Mouse (Mus musculus) frontal cortex, adult (tissue): ENCODE results near the gene Ptprh.
A peak's percentile ranks its signal among the peaks of the same experiment; 100 is the strongest.

Experiments
- ATAC-seq: cut with Nextera tagmentation; 2 replicates; pipeline ENCODE4 v1.9.2; 2017; ENCODE audit warnings: mild to moderate bottlenecking, moderate library complexity, mixed read lengths; ENCODE audit not compliant: low TSS enrichment

Ptprh gene

DNA sequence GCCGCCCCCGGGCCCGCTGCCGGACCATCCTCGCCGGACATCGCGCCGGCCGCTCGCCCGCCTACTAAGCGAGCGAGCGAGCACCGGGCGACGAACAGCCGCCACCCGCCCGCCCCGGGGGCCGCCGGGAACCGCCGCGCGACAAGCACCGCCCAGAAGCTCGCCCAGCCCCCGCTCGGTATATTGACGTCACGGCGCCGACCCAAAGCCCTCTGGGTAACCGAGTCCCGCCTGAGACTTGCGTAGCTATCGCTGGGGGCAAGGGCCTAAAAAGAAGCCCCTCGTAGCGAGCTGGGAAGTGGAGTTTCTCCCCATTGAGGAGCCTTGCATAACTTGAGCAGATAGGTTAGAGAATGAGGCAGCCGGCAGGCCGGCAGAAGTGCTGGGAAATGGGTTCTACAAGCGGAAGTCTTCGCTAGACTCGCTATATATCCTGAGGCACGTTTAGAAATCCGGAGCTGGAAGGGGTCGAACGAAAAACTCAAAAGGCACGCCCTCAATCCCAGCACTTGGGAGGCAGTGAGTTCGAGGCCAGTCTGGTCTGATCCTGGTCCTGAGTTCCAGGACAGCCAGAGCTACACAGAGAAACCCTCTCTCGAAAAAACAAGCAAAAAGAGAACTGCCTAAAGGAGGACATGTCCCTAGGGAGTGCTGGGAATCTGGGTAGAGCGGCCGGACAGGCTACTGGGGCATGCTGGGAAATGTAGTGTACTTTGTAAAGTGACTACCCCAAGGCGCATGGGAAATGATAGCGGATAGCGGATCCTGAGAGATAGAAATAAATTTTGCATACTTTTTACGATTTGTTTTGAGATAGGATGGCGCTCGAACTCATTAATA is 102.1 kb downstream of the Ptprh start, which contains the start of gene Ppp1r12c:
Gene Ppp1r12c, minus strand, starts transcription at position 123 of the 840 bp plus-strand sequence.
- peak; percentile 87 for ATAC-seq

DNA sequence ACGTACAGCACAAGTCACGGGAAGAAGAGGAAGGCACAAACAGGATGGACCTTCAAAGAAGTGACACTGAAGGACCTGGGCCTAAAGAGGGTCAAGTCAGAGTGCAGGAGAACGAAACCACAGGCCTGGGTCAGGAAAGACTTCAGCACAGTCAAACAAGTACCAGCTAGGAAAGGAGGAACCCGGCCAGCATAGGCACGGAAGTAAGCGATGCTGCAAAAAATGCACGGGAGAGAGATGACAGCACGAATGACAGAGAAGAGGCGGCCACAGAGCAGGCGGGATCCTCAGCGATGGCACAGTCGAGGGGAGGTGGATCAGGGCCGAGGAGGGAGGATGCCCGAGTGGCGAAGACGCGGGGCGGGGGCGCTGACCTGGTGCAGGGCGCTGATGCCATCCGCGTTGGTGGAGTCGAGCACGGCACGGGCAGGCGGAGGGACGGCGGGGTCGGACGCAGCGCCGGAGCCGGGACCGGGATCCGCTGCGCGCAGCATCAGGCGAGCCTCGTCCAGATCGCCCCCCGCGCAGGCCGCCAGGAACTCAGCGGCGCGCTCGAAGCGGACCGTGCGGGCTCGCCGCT is 102.9 kb downstream of the Ptprh start:
- ATAC-seq: peak; percentile 27; the same call in 1 of the 2 replicates

DNA sequence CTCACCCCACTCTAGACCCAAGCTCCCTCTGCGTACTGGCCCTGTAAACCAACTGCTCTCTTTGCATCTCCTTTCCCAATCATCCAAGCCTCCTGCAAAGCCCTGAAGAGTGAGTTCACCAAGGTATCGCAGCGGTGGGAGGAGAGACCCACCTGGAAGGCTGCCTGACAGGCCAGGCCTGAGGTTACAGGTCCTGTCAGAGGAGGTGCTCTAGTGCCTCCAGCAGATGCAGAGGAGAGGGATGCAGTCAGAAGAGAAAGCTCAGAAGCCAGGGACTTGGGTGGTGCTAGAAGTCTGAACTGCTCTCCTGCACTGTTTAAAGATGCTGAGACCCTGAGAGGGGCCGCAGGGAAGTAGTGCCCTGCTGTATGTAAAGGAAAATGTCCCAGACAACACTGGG is 104.8 kb downstream of the Ptprh start:
- ATAC-seq: no peak
